Mouse (Mus musculus) myocyte (in vitro differentiated cells): ENCODE measurements around the gene Zfp239.

Experiments used
- CEBPB ChIP-seq: IDR thresholded peaks from 2 replicates; pipeline ENCODE4 v1.6.1; 2011; ENCODE audit warnings: mild to moderate bottlenecking, moderate library complexity; ENCODE audit not compliant: poor library complexity, insufficient read depth, severe bottlenecking
- E2F4 ChIP-seq: IDR thresholded peaks from one replicate; pipeline ENCODE4 v1.6.1; 2011; ENCODE audit warnings: mild to moderate bottlenecking, control low read depth, moderate library complexity; ENCODE audit not compliant: insufficient read depth
- MAX ChIP-seq: IDR thresholded peaks from one replicate; pipeline ENCODE4 v1.6.1; 2011; ENCODE audit warnings: low read depth, mild to moderate bottlenecking, control low read depth
- MYOD1 ChIP-seq, 3 experiments: IDR thresholded peaks; one replicate each; pipeline ENCODE4 v1.6.1; 2011; ENCODE audit warnings: control low read depth in 2 of 3, low read depth in 2 of 3, mild to moderate bottlenecking in 2 of 3, moderate library complexity in 1 of 3; ENCODE audit not compliant: insufficient read length in 2 of 3, control insufficient read depth in 1 of 3
- MYOG ChIP-seq, 3 experiments: IDR thresholded peaks; one replicate each; pipeline ENCODE4 v1.6.1; 2011; ENCODE audit warnings: control low read depth in 2 of 3, low read depth in 2 of 3, mild to moderate bottlenecking in 2 of 3; ENCODE audit not compliant: insufficient read length in 2 of 3, control insufficient read depth in 1 of 3, insufficient read depth in 1 of 3
- POLR2A ChIP-seq: IDR thresholded peaks from one replicate; pipeline ENCODE4 v1.6.1; 2011; ENCODE audit warnings: low read depth, mild to moderate bottlenecking, control low read depth, moderate library complexity; ENCODE audit not compliant: insufficient read length
- POLR2AphosphoS2 ChIP-seq: IDR thresholded peaks from one replicate; pipeline ENCODE4 v1.6.1; 2011; ENCODE audit warnings: low read depth, control low read depth; ENCODE audit not compliant: insufficient read length
- REST ChIP-seq: IDR thresholded peaks from one replicate; pipeline ENCODE4 v1.6.1; 2011; ENCODE audit warnings: mild to moderate bottlenecking, control low read depth, moderate library complexity; ENCODE audit not compliant: insufficient read depth, insufficient read length
- SRF ChIP-seq: IDR thresholded peaks from one replicate; pipeline ENCODE4 v1.6.1; 2011; ENCODE audit warnings: low read depth; ENCODE audit not compliant: control insufficient read depth, insufficient read length
- TCF12 ChIP-seq: IDR thresholded peaks from one replicate; pipeline ENCODE4 v1.6.1; 2011; ENCODE audit warnings: mild to moderate bottlenecking, control low read depth; ENCODE audit not compliant: poor library complexity, insufficient read depth, severe bottlenecking
- TCF3 ChIP-seq: IDR thresholded peaks from one replicate; pipeline ENCODE4 v1.6.1; 2011; ENCODE audit warnings: low read depth, control low read depth; ENCODE audit not compliant: insufficient read length
- USF1 ChIP-seq: IDR thresholded peaks from one replicate; pipeline ENCODE4 v1.6.1; 2011; ENCODE audit warnings: low read depth, mild to moderate bottlenecking, control low read depth, moderate library complexity

GRCm38 (mm10) chr6:117840686-117841510 is 21.0 kb upstream of the Zfp239 start, which contains the start of gene Zfp637:
- no peak for TF ChIP-seq CEBPB
- no peak for TF ChIP-seq E2F4
- no peak for TF ChIP-seq USF1
- peak; percentile 82 for TF ChIP-seq POLR2A
- TF ChIP-seq MYOD1 (IDR thresholded peaks at IDR 0.05; ENCODE audit: control insufficient read depth in 1 of 3, insufficient read length in 2 of 3, low read depth in 2 of 3), result peak in 1 of 3 experiments; percentile 23
- peak in 2 of 3 experiments; percentile 2 to 12 for TF ChIP-seq MYOG (IDR thresholded peaks at IDR 0.05; ENCODE audit: control insufficient read depth in 1 of 3, insufficient read depth in 1 of 3, insufficient read length in 2 of 3, low read depth in 2 of 3)
- TF ChIP-seq POLR2AphosphoS2, result peak; percentile 56
- peak; percentile 37 for TF ChIP-seq SRF
- no peak for TF ChIP-seq MAX
- no peak for TF ChIP-seq REST
- TF ChIP-seq TCF12, result no peak
- no peak for TF ChIP-seq TCF3
